Mouse (Mus musculus): ENCODE measurements around the gene Mitf.

The Mitf gene

GRCm38 (mm10) chr6:97880363-97880762 is 73.5 kb downstream of the Mitf start:
- DNase-seq (ENCODE audit: low read depth, low spot score), result peak; percentile 53

GRCm38 (mm10) chr6:97881935-97882334 is 75.1 kb downstream of the Mitf start:
- peak; percentile 40 for DNase-seq (ENCODE audit: low read depth, low spot score)

GRCm38 (mm10) chr6:97882931-97883330 is 76.1 kb downstream of the Mitf start:
- no peak for DNase-seq (ENCODE audit: low read depth, low spot score)

GRCm38 (mm10) chr6:97883496-97883895 is 76.6 kb downstream of the Mitf start:
- DNase-seq (ENCODE audit: low read depth, low spot score), result no peak

GRCm38 (mm10) chr6:97884971-97885370 is 78.1 kb downstream of the Mitf start:
- DNase-seq (ENCODE audit: low read depth, low spot score), result no peak

- no peak for DNase-seq (ENCODE audit: low read depth, low spot score)
Observed at GRCm38 (mm10) chr6:97885606-97886005, 78.8 kb downstream of the Mitf start.

GRCm38 (mm10) chr6:97887893-97888292 is 81.0 kb downstream of the Mitf start:
- no peak for DNase-seq (ENCODE audit: low read depth, low spot score)

GRCm38 (mm10) chr6:97888596-97888995 is 81.7 kb downstream of the Mitf start:
- no peak for DNase-seq (ENCODE audit: low read depth, low spot score)

- DNase-seq (ENCODE audit: low read depth, low spot score), result no peak
Observed at GRCm38 (mm10) chr6:97893546-97893945, 86.7 kb downstream of the Mitf start.

GRCm38 (mm10) chr6:97897191-97897590 is 90.3 kb downstream of the Mitf start:
- no peak for DNase-seq (ENCODE audit: low read depth, low spot score)

GRCm38 (mm10) chr6:97898085-97898484 is 91.2 kb downstream of the Mitf start:
- no peak for DNase-seq (ENCODE audit: low read depth, low spot score)

- no peak for DNase-seq (ENCODE audit: low read depth, low spot score)
Observed at GRCm38 (mm10) chr6:97901561-97901960, 94.7 kb downstream of the Mitf start.

GRCm38 (mm10) chr6:97902205-97902604 is 95.4 kb downstream of the Mitf start:
- no peak for DNase-seq (ENCODE audit: low read depth, low spot score)

GRCm38 (mm10) chr6:97914768-97915167 is 107.9 kb downstream of the Mitf start:
- no peak for DNase-seq (ENCODE audit: low read depth, low spot score)

- DNase-seq (ENCODE audit: low read depth, low spot score), result no peak
Observed at GRCm38 (mm10) chr6:97916386-97916903, 109.6 kb downstream of the Mitf start.

- no peak for DNase-seq (ENCODE audit: low read depth, low spot score)
Observed at GRCm38 (mm10) chr6:97918051-97918450, 111.2 kb downstream of the Mitf start.

- no peak for DNase-seq (ENCODE audit: low read depth, low spot score)
Observed at GRCm38 (mm10) chr6:97918481-97918880, 111.6 kb downstream of the Mitf start.

GRCm38 (mm10) chr6:97919287-97919686 is 112.4 kb downstream of the Mitf start:
- DNase-seq (ENCODE audit: low read depth, low spot score), result no peak

- DNase-seq (ENCODE audit: low read depth, low spot score), result no peak
Observed at GRCm38 (mm10) chr6:97921591-97921990, 114.7 kb downstream of the Mitf start.

GRCm38 (mm10) chr6:97924221-97924620 is 117.4 kb downstream of the Mitf start:
- no peak for DNase-seq (ENCODE audit: low read depth, low spot score)

- DNase-seq (ENCODE audit: low read depth, low spot score), result no peak
Observed at GRCm38 (mm10) chr6:97929051-97929450, 122.2 kb downstream of the Mitf start.

- no peak for DNase-seq (ENCODE audit: low read depth, low spot score)
Observed at GRCm38 (mm10) chr6:97929466-97929865, 122.6 kb downstream of the Mitf start.

GRCm38 (mm10) chr6:97937139-97937538 is 130.3 kb downstream of the Mitf start:
- no peak for DNase-seq (ENCODE audit: low read depth, low spot score)

GRCm38 (mm10) chr6:97937897-97938614 is 131.2 kb downstream of the Mitf start:
- DNase-seq (ENCODE audit: low read depth, low spot score), result no peak

Measured in skeletal muscle tissue, adult 2 months (tissue).